Mouse (Mus musculus) T-helper 1 cell (primary cell): ENCODE results near the gene Itga3.
"Not testable (repeated sequence)": the region's sequence is repeated elsewhere in the genome, so short reads cannot be mapped to it uniquely, and the experiment has no call there.

Experiments
- in situ Hi-C: fragments of 300-600 bp; cut with MboI, MseI; formaldehyde crosslinking; loops from one replicate; pipeline ENCODE4 v1.15.1; 2025; ENCODE audit warnings: high pct_unique_total_duplicates

Itga3 gene

DNA sequence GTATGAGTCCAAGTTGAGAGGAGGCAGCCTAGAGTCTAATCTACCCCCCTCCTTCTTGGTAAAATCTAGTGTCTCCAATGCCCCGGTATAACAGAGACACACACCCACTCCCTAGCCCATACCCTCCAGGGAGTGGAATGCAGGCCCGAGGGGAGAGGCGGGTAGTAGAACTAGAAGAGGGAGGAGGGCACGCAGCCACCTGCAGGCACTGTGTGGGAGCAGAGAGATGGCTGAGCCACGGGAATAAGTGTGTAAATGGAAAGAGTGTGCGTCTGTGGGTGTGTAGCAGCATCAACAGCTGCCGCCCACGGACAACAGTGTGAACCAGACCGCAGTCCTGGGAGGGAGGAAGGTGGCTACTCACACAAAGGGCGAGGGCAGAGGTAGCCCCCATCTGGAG lies 41.7 kb downstream of the Itga3 start:
- in situ Hi-C loops, result no loop called here

DNA sequence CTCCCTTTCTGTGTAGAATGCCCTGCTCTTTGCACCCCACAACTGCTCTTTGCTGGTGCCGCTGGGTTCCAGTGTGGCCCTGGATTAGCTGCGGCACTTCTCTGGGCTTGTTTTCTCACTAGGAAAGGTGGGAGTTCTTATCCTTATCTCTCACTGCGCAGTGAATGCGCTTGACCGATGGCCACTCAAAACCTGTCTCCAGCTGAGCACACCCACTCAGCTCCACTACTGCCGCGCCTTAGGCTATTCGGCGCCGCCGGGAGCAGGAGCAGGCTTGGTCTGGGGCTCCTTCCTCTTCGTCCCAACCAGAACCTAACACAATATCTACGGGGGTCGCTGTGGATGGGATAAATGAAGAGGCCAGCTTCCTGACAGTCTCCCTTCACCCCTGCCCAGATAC lies 43.0 kb downstream of the Itga3 start:
- in situ Hi-C loops, result no loop called here

DNA sequence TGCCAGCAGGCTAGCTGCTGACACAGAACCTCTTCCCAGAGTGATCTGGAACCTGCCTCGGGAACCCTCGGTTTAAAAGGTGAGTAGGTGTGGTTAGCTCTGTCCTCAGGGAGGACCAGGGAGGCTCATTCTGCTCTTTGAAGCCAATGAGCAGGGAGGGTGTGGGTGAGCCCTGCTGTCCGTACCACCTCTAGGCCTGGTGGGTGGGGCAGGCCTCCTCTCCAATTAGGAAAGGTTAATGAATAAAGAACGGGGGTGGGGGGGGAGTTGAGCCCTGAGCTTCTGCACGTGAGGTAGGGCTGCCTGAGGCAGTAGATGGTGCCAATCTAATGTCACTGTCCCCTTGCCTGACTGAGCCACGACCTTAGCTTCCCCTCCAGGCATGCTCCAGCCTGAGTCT lies 43.7 kb downstream of the Itga3 start:
- in situ Hi-C loops, result no loop called here

DNA sequence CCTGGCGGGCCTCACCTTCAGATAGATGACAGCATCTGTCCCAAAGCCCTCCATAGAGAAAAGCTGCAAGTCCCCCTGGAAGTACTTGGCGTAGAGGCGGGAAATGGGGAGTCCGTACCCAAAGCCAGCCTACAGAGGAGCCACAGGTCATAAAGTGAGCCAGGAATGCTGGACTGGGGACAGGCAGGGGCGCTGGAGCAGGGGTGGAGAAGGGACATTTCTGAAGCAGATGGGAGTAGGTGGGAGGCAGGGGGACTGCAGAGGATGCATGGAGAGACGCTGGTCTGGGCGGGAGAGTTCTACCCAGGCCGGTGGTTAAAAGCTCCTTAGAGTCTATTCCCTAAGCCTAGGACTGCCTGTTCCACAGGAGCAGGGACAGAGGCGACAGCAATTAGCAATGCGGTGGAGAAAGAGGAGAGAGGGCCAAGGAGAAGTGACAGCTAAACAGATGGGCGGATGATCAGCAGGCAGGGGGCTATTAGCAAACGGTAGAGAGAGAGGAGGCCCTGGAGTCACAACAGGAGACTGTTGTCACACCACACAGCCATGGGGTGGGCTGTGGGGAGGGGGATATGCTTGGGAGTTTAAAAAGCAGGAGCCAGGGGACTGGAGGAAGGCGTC lies 48.6 kb downstream of the Itga3 start:
- in situ Hi-C loops, result no loop called here

DNA sequence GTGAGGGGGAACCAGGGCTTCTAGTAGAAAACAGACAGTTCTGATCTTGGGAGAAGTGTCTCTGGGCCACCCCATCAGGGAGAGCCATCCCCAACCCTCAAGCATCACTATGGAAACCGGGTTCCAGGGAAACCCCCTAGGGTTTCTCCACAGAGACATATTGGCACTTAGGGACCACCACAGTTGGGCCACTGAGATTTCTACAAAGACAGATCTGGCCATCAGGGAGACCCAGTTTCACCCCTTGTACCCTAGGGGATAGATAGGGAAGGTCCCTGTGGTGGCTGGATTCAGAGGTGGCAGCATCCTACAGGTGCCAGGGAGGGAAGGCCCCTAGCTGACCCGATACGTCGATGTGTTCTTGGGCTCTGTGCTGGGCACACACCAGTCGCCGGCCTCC lies 49.8 kb downstream of the Itga3 start:
- in situ Hi-C loops, result no loop called here

DNA sequence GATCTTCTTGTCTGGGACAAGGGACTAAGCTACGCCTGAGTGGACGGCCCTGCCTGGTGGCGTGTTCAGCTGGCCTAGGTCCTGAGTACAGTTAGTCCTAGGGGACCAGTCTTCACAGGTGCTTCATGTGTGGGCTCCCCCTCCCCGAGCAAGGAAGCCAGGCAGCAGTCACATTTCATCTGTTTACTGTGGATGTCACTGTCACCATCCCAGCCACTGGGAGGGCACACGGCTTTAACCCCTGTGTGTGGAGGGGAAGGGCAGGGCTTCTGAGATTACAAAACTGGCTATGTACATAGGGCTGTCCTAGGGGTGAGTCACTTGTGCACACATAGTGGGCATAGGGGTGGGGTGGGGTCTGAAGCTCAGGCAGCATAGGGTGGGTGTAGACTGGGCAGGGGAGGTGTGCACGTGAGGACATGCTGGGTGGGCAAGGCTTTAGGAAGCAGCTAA lies 50.5 kb downstream of the Itga3 start:
- in situ Hi-C loops, result no loop called here

DNA sequence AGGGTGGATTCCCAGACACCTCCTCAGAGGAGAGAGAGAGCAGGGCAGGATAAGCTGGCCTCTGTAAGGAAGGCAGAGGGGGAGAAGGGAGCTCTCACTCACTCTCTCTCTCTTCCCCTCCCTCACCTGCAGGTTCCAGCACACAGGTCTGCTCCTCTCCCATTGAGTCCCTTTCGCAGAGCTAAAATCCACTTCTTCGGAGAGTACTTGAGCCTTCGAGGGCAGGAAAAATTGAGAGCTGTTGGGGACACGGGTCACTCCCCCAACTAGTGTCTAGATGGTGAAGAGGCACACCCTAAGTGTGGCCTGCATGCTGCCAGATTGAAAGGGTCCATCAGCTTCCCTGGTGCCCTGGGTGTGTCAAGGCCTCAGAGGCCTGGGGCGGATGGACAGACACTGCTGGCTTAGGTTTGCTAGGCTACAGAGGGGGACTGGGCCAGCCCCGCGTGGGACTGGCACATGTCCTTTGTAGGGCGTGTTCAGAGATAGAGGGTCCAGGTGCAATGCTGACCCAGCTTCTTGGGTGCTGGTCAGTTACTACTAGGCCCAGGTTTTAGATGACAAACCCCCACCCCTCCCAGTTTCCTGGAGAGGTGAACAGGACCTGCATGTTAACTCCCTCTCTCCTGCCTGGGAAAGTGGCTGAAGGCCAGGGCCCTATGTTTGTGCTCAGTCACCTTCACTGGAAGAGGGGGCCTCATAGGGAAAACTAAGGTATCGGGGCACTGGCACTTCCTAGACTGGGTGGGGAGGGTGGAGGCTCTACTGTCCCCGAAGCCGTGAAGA lies 51.2 kb downstream of the Itga3 start:
- in situ Hi-C loops, result no loop called here

DNA sequence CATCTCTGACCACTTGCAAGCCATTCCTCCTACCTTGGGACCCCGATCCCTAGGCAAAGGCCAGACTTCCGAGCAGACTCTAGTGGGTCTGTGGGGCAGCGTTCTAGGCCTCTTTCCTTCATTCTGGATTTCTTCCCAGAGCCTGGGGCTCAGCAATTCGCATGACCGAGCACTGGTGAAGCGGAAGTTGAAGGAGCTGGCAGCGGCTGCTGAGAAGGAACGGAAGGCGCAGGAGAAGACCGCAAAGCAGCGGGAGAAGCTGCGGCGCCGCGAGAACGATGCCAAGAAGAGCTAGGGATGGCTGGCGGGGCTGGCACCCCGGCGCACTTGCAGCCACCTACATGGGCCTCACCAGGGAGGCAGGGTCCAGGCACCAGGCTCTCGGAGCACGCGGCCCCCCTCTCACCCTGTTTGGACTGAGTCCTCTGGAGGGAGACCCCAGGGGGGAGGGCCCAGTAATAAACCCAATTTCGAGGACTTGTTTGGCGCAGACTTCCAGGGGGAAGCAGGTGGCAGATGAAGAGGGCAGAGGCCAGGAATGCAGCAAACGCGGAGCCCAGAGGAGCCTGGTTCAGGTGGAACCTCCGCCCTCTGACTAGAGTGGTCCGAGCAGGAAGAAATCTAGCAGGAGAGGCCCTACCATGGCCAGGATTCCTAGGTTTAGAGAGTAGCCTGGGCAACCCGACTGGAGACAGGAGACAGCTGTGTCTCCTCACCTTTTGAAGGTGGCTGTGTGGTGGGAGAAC lies 52.0 kb downstream of the Itga3 start:
- in situ Hi-C loops, result no loop called here

DNA sequence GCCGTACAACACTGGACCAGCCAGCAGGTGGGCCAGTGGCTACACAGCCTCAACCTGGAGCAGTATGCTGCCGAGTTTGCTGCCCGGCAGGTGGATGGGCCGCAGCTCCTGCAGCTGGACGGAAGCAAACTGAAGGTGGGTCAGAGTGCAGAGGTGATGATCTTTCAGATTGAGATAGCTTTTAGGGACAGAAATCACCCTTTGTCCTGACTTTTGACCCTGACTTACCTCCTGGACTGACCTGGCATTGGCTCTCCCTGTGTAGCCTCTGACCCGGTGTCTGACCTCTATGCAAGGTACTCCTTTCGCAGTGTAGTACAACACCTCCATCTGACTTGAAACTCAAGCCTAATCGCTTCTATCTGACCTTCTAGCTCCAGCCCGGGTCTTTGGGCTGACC lies 53.1 kb downstream of the Itga3 start:
- in situ Hi-C loops, result no loop called here

DNA sequence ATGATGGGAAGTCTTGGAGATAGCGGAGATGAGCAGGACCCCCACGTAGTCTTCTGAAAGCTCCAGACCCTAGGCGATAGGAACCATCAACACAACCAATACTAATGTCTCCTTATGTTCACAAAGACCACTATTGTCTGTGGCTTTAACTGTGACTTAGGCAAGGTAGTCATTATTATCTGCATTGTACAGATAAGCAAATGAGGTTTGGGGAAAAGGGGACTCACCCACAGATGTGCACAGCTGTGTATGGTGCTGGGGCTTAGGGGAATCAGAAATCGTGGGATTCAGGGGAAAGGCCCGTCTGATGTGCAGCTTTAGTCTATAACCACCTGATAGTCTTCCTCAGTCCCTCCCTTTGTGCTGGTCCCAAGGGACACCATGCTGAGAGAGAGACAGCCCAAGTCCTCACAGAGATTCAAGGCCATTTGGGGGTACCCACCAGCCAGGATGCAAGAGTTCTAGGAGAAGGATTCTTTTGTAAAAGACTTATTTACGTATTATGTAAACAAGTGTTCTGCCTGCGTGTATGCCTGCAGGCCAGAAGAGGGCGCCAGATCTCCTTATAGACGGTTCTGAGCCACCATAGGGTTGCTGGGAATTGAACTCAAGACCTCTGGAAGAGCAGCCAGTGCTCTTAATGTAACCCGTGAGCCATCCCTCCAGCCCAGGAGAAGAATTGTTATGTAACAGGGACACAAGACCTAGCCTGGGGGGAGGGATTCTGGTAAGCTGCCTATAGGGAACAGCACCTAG lies 54.2 kb downstream of the Itga3 start:
- in situ Hi-C loops, result no loop called here

DNA sequence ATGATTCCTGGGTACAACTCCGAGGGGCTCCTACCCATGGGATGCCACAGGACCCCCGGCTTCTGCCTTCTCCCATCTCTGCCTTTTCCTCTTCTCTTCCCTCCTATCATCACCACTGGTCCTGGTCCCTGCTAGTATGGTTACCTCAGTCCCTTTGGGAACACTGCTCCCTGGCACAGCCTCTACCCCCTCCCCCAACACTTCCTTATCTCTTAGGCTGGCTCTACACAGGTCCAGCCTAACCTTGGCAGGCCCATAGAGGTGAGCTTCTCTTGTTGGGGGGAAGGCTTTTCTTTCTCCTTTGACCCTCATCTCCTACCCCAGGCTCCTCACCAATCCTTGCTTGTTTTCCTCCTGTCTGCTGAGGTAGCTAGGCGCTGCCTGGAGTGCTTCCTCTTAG lies 61.1 kb downstream of the Itga3 start:
- in situ Hi-C loops, result no loop called here

DNA sequence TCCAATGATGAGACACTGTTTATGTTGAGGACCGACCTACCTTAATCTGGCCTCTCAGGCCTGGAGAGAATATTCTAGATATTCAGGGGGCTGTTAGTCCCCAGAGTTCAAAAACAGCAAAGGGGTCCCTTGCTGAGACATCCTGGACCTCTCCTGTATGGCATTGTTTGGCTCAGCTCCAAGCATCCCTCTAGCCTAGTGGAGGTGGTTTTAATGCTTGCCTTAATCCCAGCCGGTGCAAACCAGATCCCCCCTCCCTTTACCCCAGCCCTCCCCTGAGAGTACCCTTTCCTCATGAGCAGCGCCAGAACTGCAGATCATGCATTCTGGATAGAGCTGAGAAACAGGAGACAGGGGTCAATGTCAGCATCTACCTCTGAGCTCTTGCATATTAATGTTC lies 64.1 kb downstream of the Itga3 start:
- in situ Hi-C loops, result no loop called here

DNA sequence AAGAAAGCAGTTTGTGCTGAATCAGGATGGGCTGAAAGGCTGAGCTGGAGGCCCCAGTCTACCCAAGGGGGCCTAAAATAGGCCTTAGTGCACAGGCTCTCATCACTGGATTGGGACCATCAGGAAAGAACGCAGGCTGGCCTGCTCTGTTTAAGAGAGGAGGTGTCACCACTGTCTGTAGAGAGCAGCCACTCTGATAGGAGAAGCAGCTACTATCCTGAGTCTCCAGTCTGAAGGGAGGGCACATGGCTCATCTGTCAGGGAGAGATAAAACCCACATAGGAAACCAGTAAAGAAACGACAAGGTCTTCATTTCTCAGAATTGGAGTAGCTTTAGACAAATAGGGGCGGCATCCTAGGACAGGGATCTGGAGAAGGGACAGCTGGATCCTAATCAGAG lies 64.5 kb downstream of the Itga3 start:
- in situ Hi-C loops, result no loop called here

DNA sequence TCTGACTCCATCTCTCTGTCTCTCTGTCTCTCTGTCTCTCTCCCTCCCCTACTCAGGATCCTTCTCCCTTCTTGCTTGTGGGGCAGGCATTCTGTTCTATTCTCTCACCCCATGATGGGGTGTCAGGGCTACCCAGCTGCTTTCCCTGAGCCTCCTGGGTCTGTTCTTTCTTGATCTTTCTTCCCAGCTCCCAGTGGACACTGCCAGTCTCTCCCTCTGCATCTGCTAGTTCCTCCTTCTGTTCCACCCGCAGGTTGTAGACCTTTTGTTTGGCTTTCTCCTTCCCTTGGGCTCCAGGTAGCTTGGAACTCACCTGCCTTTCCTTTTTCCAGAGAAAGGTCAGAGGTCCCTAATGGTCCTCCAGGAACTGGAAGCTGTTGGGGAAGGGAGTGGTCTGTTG lies 65.2 kb downstream of the Itga3 start:
- in situ Hi-C loops, result no loop called here

DNA sequence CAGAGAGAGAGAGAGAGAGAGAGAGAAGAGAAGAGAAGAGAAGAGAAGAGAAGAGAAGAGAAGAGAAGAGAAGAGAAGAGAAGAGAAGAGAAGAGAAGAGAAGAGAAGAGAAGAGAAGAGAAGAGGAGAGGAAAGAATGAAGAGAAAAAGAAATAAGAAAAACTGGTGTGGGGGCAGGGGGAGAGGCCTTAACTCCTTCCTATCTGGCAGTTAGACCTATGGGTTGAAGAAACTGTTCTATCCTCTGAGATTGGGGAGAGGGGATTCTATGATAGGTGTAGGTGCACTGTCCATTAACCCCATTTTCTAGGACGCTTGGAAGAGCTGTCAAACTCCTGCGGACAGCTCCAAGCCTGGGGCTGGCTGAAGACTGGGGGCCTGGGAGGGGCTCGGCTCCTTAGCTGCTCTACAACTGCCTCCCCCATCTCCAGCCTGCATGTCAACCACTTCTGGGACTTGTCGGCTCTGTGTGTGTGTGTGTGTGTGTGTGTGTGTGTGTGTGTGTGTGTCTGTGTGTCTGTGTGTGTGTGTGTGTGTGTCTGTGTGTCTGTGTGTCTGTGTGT lies 65.7 kb downstream of the Itga3 start:
- in situ Hi-C loops, result not testable (repeated sequence)

DNA sequence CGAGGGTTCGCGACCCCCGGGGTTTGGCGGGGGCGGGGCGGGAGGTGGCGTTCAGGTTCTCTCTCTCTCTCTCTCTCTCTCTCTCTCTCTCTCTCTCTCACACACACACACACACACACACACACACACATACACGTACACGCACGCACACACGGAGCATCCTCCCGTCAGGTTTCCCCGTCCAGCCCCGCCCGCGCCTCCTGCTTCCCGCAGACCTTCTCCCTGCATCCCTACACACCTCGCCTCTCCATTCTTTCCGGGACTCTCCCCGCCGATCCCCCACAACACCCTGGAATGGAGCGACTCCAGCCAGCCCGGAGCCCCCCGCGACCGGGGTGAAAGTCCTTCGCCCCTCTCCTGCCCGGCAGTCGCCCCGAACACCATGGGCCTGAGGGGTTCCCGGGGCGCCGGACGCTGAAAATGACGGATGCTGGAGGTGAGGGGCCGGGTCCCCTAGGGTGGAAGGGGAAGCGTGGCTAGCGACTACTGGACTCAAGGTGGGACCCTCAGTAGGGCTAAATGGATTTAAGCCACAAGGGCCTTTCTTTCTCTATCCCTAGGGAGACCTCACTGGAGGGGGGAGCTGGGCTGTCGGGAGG lies 66.4 kb downstream of the Itga3 start:
- in situ Hi-C loops, result no loop called here

DNA sequence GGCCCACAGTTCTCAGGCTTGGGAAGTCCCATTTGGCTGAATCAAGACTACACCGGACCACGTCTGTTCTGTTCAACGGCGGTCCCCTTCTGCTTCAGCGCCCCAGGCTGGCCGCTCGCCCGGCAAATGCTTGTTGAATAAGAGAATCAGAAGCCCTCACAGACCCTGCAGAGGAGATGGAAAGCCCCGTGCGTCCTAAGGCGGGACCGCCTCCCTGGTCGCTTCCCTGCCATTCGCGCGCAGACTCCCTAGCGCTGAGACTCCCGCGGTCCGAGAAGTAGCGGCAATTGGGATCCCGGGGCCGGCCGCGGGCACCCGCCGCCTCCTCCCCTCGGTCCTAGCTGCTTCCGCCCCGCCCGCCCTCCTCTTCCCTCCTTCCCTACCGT lies 67.0 kb downstream of the Itga3 start, which contains the start of gene Samd14:
Gene Samd14, plus strand, starts transcription at position 251 of the 386 bp plus-strand sequence.
- in situ Hi-C loops, result no loop called here

DNA sequence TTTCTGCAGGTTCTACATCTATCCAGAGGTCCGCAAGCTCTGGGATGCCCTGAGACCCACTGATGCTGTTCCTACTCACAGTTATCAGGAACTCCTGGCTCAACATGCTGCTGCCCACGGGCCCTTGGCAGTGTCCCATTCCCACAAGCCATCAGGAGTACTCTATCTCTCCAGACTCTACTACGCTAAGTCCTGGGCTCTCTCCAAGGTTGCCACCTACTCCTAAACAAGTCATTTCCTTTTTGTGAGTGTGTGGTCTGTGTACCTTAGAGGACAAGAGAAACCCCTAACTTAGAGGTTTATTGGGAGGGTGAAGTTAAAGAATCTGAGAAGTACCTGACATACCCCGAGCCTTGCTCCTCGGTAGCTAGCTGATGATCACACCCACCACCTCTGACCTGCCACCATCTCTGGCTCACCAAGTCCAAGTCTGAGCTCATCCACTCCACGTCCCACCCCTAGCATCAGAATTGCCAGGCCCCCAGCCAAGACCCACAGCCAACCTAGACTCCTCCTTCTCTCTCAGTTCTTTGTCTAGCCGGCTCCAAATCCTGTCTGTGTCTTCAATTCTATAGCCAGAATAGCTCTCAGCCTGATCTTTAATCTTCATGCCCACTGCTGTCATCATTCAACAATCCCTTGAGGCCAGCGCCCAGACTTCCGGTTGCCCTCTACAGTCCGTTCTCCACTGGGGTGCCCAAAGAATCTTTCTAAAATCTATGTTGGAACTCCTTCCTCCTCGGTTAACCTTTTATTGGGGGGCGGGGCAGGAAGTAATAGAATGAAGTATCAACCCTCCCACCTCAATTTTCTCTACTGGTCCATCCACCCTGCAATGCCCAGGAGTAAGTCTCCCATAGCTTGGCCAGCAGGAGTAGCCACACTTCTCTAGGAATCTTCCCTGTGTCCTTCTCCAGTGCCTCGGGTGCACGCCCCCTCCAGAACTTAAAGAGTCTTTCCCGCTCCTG lies 67.7 kb downstream of the Itga3 start:
- in situ Hi-C loops, result no loop called here

DNA sequence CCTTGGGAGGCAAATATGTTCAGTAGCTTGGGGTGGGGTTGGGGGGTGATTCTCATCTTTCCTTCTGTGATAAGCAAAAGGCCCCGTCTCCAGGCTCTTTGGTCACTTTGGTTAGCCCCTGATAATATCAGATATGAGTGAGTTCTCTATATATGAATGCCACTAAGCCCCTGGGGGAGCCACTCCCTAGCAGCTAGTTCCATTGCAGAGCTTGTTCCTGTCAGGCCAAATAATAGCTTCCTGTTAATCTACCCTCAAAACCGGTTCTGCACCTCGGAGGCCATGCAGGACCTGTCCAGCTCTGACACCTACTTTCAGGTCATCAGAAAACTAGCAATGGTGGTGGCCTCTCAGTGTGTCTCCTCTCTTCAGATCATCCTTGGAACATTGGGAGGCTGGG lies 69.2 kb downstream of the Itga3 start:
- in situ Hi-C loops, result no loop called here
